Mouse (Mus musculus) R1 (cell line): ENCODE measurements around the gene Tmem242.
"Not testable (repeated sequence)": the region's sequence is repeated elsewhere in the genome, so short reads cannot be mapped to it uniquely, and the experiment has no call there.

ENCODE experiments used
- DNase-seq: peaks from one replicate; pipeline ENCODE4 v3.0.0-alpha.2; 2018; ENCODE audit warnings: low read depth, low spot score

The Tmem242 gene

GRCm38 (mm10) chr17:5440159-5440971 lies at the start of gene Tmem242:
Tmem242 (minus strand) TSS chr17:5440259.
- DNase-seq: peak; percentile 95

- DNase-seq: no peak
Measured at GRCm38 (mm10) chr17:5488156-5488555, 48.1 kb upstream of the Tmem242 start.

- DNase-seq: no peak
Measured at GRCm38 (mm10) chr17:5484663-5485062, 44.6 kb upstream of the Tmem242 start.

DNA sequence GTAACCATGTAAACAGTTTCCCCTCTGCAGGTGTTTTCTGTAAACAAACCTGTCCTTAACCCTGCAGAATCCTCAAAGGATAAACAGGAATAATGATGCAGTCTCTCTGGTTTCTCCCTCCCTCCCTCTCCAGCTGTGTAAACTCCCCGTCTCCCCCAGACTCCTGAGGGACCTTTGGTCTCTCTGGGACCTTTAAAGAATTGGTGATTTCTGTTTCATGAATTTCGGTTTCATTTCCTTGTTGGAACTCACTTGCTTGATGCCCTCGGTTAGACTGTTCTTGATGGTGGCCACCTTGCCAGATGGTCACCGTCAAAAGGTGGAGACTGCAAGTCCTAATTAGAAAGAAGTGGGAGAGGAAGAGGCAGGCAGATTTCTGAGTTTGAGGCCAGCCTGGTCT lies 43.4 kb upstream of the Tmem242 start:
- DNase-seq: no peak

DNA sequence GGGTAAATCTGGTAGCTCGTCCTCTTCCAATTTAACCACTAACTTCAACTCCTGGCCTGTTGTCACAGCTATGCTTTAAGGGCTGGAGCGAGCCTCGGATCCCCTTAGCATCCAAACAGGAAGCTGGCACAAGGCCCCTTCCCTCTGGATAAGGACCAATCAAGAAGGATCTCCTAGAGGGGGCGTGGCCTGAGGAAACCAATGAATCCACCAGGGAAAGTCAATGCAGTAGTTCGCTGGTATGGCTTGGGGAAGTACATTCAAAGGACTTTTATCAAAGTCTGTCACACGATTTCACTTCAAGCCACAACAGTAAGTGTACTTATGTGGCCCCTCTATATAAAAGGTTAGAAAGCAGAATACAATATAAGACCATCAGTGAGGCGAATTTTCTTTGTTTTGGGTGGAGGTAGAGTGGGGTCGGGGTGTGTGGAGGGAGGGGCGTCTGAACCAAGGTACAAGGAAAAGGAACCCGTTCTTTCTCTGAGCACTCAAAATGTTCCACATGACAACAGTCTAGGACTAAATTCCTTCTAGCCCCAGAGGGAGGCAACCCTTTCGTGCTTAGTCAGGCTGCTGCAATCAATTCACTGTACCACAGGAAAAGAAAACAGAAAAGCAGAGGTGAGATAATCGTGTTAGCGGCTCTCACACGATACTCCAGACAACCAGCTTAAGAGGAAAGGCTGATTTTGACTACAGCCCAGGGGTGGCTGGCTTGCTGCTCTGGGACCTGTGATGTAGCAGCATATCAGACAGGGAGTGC lies 36.1 kb upstream of the Tmem242 start:
- DNase-seq: peak; percentile 94

DNA sequence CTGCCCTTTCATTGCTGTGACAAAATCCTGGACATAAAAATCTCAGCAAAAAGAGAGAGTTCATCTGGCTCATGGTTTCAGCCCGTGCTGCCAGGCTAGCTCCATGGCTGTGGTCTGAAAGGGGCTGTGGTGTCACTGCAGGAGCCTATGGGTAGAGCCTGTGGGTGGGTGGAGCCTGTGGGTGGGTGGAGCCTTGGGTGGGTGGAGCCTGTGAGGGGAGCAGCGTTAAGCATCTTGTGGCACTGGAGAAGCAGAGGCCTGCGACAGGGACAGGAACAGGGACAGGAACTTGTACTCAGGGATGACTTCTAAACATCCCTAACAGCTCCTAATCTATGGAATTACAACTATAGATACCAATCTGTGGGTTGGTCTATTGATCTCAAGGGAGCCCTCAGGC lies 32.2 kb upstream of the Tmem242 start:
- DNase-seq: peak; percentile 66

- DNase-seq: no peak
Measured at GRCm38 (mm10) chr17:5467177-5467576, 27.1 kb upstream of the Tmem242 start.

GRCm38 (mm10) chr17:5466736-5467135 lies 26.7 kb upstream of the Tmem242 start:
- DNase-seq: no peak

DNA sequence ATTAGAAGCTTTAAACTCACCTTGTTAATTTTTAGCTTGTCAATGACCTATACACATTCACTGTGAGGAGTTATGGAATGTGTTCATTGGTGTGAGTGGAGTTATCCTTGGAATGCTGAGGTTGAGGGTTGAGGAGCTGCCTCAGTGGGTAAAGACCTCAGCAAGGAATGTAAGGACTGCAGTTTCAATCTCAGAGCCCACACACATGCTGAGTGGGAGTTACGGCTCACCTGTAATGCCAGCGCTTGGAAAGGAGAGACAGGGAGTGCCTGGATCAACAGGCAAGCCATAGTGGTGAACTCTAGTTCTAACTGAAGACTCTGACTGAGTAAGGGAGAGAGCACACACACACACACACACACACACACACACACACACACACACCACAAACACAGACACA lies 23.9 kb upstream of the Tmem242 start:
- DNase-seq: no peak

GRCm38 (mm10) chr17:5453657-5454056 lies 13.6 kb upstream of the Tmem242 start:
- no peak for DNase-seq

DNA sequence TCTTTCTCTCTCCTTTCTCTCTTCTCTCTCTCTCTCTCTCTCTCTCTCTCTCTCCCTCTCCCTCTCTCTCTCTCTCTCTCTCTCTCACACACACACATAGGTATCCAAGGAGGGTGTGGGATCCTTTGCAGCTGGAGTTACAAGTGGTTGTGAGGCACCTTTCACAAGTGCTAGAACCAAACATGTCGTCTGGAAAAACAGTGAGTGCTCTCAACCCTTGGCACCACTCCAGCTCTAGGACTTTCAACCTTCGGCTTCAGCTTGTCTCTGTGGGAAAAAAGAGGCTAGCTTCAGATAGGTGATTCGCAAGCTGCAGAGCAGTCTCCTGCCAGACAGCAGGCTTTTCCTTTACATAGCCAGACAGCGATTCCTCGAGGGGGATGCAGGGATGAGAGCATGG lies 3.7 kb upstream of the Tmem242 start:
- no peak for DNase-seq

- DNase-seq: no peak
Measured at GRCm38 (mm10) chr17:5443260-5443659, 3.2 kb upstream of the Tmem242 start.

DNA sequence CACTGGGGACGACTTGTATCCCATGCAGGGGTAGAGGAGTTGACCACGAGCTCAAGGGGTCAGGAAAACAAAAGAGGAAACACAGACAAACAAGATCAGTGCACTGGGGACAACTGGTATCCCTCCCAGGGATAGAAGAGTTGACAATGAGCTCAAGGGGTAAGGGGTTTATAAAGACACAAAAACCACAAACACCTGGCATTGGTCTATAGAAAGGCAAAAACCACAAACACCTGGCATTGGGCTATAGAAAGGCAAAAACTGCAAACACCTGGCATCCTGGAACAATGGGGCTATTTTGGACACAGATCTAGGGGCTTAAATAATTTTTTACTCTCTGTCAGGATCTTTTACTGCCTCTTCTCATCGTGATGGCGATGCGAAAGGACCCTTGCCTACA lies 2.3 kb upstream of the Tmem242 start:
- DNase-seq: not testable (repeated sequence)

DNA sequence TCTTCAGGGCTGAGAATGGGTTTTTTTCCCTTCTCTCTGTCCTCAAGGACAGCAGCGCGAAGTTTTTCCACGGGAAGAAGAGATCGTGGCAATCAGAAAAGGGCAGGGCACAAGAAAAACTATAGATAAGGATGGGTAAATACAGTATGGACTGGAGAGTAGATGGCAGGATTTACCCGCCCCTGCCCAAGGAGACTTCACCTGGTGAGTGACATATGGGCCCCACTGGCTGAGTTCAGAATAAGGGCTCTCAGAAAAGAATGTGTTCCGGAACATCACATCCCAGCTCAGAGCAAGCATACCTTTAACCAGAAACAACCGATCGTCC lies 264 bp downstream of the Tmem242 start:
- DNase-seq: no peak

DNA sequence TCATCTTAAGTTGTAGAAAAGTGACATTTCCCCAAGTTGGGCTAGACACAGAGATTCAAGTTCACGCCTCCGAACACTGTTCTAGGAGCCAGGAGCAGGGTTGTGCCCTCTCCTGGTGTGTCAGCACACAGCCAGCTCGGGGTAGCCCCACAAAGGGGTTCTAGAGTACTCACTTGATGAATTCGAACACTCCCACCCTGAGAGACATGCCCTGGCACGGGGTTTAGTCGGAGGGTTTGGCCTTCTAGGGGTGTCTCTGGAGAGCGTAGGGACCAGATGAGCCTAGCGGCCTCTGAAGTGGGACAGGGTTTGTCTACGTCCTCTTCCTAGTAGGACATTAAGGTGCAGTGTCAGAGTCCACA lies 10.3 kb downstream of the Tmem242 start:
- no peak for DNase-seq

DNA sequence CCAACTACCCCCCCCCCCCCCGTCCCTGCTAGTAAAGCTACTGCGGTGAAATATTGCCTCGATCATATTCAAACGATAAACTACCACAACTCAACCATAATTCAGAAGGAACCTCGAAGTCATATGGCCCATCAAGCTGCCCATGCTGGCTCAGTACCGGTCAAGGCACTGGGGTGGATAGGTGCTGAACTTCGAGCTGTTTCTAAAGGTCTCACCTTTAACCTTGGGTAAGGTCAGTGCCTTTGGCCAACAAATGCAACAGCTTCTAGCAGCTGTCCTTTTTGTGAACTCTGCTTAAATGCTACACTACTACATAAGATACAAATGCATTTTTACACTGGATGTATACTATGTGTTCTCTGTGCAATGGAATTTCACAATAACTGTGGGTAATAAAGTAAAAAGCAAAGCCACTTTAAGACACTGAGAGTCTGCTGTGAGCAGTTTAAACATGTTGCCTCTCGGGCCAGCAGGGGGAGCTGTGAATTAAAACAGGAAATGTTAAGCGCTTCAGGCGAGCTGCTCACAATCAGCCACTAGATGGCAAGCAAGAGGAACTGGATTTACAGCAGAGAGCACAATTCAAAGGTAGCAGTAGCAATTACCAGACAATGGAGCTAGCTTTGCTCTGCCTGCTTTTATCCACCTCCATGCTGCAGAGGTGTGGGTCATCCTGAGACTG lies 10.8 kb downstream of the Tmem242 start:
- peak; percentile 95 for DNase-seq

DNA sequence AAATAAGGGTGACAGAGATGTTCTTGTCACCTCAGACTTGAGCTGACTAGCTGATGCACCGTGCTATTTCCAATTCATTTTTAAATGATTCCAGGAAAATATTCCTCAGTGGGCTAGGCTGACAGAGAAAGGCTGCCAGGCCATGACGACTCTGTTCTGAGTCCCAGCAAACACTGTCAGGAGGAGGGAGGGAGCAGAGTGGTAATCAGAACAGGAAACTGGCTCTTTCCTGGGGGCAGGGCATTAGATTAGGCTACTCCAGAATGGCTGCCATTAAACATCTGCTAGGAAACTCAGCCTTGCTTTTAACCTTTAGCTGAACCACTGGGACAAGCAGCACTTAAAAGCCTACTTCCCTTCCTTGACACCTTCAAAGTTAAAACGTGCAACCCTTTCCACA lies 14.9 kb downstream of the Tmem242 start:
- DNase-seq: no peak

GRCm38 (mm10) chr17:5424156-5424555 lies 15.9 kb downstream of the Tmem242 start:
- DNase-seq: no peak

DNA sequence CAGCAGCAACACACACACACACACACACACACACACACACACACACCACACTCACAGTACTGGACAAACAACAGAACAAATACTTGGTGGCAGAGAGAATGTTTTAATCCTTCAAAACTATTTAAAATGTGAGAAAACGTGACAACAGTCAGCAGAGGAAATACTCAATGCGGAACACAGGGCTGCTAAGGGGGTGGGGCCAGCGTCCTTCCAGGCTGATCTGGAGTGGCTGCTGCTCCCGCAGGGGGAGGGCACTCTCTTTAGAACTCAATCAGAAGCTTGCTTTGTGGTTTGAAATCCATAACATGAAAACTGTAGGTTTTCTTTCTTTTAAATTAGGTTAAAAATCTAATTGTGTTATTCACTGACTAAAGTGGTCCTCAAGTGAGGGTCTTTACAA lies 18.2 kb downstream of the Tmem242 start:
- DNase-seq: peak; percentile 47

DNA sequence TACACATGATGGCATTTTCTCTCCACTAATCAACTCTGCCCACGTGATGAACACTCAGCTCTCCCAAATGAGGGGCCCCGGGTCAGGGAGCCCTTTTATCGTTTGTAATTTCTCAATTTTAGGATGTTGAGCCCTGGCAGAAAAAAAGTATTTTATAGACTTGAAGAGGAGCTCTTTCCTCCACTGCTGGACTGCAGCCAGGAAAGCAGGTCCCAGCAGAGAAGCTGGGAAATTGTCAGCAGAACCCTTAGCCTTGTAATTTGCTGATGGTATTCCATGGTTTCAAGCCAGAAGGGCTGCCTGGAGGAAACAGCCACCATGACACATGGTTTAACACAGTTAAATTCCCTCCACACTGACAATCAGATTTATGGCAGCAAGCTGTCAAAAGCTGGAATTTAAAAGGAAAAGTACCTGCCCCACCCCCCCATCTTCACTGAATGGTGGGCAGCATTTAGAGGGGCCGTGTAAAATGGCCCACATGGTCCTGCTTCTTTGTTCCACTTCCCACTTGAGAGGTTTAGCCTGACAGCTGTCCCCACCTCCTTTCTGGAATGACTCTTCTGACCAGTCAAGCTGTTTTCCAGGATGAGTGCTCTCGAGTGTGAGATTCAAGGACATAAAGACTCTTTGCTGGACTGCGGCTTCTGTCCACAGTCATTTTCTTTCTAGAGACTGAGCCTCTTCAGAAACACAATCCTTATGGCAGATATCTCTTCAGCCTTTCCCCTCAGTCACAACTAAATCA lies 20.1 kb downstream of the Tmem242 start:
- DNase-seq: no peak

DNA sequence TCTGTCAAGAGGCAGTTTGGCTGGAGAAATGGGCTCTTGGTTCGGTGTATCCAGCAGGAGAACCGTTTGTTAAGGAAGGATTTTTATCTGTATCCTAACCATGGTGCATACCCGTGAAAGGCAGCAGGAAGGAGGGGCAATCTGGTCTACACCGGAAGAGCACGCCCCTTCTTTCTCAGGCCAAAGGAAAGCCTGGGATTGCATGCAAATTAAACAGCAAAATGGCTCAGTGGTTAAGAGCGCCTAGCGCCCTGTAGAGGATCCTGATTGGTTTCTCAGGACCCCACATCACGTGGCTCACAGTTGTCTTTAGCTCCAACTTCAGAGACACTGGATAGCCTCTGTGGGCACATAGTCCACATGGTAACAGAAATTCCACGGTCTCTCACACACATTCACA lies 21.0 kb downstream of the Tmem242 start:
- DNase-seq: peak; percentile 95

GRCm38 (mm10) chr17:5418545-5418944 lies 21.5 kb downstream of the Tmem242 start, which contains the start of gene Ldhal6b:
Ldhal6b (minus strand) TSS chr17:5418767.
- peak; percentile 91 for DNase-seq
